Mouse (Mus musculus): ENCODE results near the gene Gnb1l. TPM values are rescaled to one million over a fixed set of nuclear protein-coding genes. Genes with fewer than 3 reads are reported as not detected.

The Gnb1l gene
- polyA plus RNA-seq, 1 experiment: 5.5 TPM

DNA sequence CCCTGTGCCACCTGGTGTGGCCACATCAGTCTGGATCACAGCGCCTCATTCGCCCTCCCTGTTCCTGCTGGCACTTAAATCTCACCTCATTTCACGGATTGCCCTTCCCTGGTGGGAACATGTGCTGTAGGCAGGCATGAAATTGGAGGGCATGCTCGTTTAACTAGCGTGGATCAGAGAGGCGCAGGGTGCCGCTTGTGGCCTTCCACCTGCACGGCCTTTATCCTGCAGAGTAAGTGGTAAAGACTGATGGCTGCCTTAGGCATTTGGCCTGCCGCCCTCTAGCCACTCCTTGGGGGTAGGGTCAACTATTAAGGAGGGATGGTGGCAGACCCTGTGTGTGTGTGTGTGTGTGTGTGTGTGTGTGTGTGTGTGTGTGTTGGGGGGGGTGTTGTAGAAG is 36.5 kb upstream of the Gnb1l start:
- Histone ChIP-seq H3K4me1 (ENCODE audit: control insufficient read depth, insufficient read depth, low read length) (peaks cover 15% of the 10 kb centered on the region), H3K4me3 (ENCODE audit: insufficient read depth, low read length) (no peak overlapping the region), H3K27ac (ENCODE audit: insufficient read depth, low read length) (no peak overlapping the region)
- no peak for TF ChIP-seq CTCF (IDR thresholded peaks at IDR 0.05; ENCODE audit: borderline replicate concordance, insufficient read depth, low read length)
- no peak for TF ChIP-seq POLR2A (IDR thresholded peaks at IDR 0.05; ENCODE audit: low read depth, low read length)

DNA sequence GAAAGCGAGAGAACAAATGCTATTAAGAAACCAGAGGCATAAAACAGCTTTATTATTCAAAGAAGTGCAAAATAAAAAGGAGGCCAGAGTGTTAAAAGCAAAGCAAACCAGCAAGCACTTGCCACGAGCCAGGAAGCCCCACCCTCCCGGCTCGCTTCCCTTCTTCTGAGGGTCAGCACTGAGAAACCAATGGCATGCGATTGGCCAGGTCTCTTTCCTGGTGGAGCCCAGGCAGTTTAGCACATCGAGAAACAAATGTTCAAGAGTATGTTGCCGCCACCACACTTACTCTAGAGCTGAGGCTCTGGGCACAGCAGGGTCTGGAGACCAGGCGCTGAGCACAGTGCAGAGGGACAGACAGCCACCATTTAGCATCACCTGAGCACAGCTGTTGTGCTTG is 35.9 kb upstream of the Gnb1l start:
- Histone ChIP-seq H3K4me3 (ENCODE audit: insufficient read depth, low read length) (no peak overlapping the region), H3K27ac (ENCODE audit: insufficient read depth, low read length) (no peak overlapping the region), H3K4me1 (ENCODE audit: control insufficient read depth, insufficient read depth, low read length) (peaks cover 15% of the 10 kb centered on the region)
- TF ChIP-seq POLR2A (IDR thresholded peaks at IDR 0.05; ENCODE audit: low read depth, low read length) (no peak), CTCF (IDR thresholded peaks at IDR 0.05; ENCODE audit: borderline replicate concordance, insufficient read depth, low read length) (no peak)

DNA sequence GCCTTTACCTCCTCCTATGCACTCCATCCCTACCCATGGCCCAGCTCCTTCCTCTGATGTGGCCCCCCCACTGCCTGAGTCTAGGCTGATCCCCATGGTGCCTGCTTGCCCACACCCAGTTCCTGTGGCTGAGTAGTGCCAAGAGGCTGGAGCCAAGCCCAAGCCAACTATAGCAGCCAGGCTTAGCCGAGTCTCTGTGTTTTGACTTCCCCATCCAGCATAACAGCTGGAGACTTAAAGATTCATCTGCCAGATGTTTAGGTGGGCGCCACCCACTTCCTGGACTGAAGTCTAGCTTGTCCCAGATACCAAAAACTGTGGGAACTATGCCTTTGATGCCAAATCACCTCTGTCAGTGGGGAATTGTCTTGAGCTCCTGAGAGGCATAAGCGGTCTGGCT is 34.2 kb upstream of the Gnb1l start:
- Histone ChIP-seq H3K4me3 (ENCODE audit: insufficient read depth, low read length) (no peak overlapping the region), H3K4me1 (ENCODE audit: control insufficient read depth, insufficient read depth, low read length) (peaks cover 9% of the 10 kb centered on the region), H3K27ac (ENCODE audit: insufficient read depth, low read length) (no peak overlapping the region)
- TF ChIP-seq POLR2A (IDR thresholded peaks at IDR 0.05; ENCODE audit: low read depth, low read length) (no peak), CTCF (IDR thresholded peaks at IDR 0.05; ENCODE audit: borderline replicate concordance, insufficient read depth, low read length) (no peak)

DNA sequence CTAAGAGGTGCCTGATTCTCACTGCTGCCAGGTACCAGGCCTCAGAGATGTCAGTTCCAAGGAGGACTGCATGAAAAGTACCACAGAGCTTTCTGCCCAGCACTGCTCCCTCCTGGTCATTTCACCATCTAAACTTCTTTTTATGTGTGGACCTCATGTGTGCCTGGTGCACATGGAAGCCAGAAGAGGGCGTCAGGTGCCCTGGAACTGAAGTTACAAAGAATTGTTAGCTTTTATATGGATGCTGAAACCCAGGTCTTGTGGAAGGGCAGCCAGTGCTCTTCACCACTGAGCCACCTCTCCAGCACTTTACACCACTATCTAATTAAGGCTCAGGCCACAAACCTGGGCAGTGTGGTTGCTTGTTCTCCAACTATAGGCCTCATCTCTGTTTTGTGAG is 27.7 kb upstream of the Gnb1l start:
- H3K4me1 ChIP-seq (ENCODE audit: control insufficient read depth, insufficient read depth, low read length): peaks cover 11% of the 10 kb centered on the region
- TF ChIP-seq POLR2A (IDR thresholded peaks at IDR 0.05; ENCODE audit: low read depth, low read length) (no peak), CTCF (IDR thresholded peaks at IDR 0.05; ENCODE audit: borderline replicate concordance, insufficient read depth, low read length) (no peak)
- no peak overlapping the region for H3K4me3 ChIP-seq (ENCODE audit: insufficient read depth, low read length)
- H3K27ac ChIP-seq (ENCODE audit: insufficient read depth, low read length): no peak overlapping the region

DNA sequence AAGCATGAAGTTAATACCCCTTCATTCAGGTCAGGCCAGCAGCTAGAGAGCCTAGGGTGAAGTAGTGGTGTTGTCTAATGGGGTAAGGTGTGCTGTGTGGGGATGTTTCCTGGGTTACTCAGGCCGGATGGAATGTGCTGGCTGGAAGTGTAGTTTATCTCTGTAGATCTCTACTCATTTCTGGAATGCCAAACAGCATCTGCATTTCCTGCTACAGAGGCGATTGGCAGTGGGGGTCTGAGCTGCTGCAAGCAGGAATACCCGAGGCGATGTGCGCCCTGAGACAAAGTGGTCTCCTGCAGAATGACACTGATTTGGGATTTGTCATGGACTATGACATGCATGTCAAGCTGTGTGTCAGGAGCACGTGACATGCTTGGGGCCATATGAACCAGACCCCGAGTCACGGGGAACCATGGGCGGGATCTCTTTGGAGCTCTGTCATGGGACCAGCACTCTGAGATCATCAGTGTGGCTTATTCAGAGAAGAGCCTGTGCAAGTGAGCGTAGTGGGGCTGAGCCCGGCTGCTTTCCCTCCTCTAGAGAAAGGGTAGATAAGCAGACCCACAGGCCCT is 27.0 kb upstream of the Gnb1l start:
- TF ChIP-seq CTCF (IDR thresholded peaks at IDR 0.05; ENCODE audit: borderline replicate concordance, insufficient read depth, low read length) (no peak), POLR2A (IDR thresholded peaks at IDR 0.05; ENCODE audit: low read depth, low read length) (no peak)
- Histone ChIP-seq H3K27ac (ENCODE audit: insufficient read depth, low read length) (no peak overlapping the region), H3K4me1 (ENCODE audit: control insufficient read depth, insufficient read depth, low read length) (peaks cover 11% of the 10 kb centered on the region), H3K4me3 (ENCODE audit: insufficient read depth, low read length) (no peak overlapping the region)

DNA sequence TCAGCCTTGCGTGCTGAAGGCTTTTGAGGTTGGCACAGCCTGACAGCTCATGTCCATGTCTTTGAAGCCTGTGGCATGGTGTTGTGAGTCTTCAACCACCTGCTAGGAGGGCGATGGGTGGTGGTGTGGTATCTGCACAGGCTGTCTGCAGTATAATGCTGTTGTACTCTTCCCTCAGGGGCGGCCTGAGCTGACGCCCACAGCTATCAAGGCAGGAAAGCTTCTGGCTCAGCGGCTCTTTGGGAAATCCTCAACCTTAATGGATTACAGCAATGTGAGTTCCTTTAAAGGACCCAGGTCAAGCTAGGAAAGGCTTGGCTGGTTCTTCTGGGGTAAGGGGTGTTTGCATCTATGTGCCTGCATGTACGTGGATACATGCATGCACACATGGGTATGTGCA is 26.5 kb upstream of the Gnb1l start:
- TF ChIP-seq POLR2A (IDR thresholded peaks at IDR 0.05; ENCODE audit: low read depth, low read length) (no peak), CTCF (IDR thresholded peaks at IDR 0.05; ENCODE audit: borderline replicate concordance, insufficient read depth, low read length) (no peak)
- Histone ChIP-seq H3K27ac (ENCODE audit: insufficient read depth, low read length) (no peak overlapping the region), H3K4me1 (ENCODE audit: control insufficient read depth, insufficient read depth, low read length) (peaks cover 11% of the 10 kb centered on the region), H3K4me3 (ENCODE audit: insufficient read depth, low read length) (no peak overlapping the region)

DNA sequence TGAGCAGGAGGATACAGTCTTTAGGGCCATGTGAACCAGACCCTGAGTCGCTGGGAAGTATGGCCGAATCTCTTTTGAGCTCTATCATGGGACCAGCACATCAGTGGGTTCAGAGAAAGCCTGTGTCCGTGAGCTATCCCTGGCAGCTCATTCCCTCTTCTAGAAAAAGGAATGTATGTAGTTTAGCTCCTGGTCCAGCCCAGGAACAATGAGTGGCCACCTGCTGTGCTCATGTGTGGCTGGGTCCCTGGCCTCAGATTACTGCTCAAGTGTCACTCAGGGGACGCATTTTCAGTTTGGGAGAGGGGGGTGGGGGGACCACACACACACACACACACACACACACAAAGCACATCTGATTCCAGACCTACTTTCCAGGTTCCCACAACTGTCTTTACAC is 26.1 kb upstream of the Gnb1l start:
- no peak overlapping the region for H3K27ac ChIP-seq (ENCODE audit: insufficient read depth, low read length)
- no peak for TF ChIP-seq CTCF (IDR thresholded peaks at IDR 0.05; ENCODE audit: borderline replicate concordance, insufficient read depth, low read length)
- no peak for TF ChIP-seq POLR2A (IDR thresholded peaks at IDR 0.05; ENCODE audit: low read depth, low read length)
- peaks cover 11% of the 10 kb centered on the region for H3K4me1 ChIP-seq (ENCODE audit: control insufficient read depth, insufficient read depth, low read length)
- H3K4me3 ChIP-seq (ENCODE audit: insufficient read depth, low read length): no peak overlapping the region

DNA sequence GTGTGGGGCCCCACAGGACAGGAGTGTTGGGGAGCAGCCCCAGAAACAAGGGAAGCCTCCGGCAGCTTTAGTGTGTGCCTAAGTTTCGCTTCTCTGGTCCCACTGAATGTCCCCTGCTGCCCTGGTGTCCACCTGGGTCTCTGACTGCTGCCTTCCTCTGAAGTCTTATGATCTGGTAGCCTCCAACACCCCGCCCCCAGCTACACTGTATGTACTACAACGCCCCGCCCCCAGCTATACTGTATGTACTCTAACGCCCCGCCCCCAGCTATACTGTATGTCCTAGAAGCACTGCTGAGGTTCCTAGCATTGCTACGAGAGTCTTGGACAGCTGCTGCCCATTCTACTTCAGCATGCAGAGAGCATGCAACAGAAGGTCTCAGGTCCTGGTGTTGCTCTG is 25.5 kb upstream of the Gnb1l start:
- Histone ChIP-seq H3K4me3 (ENCODE audit: insufficient read depth, low read length) (no peak overlapping the region), H3K4me1 (ENCODE audit: control insufficient read depth, insufficient read depth, low read length) (peaks cover 11% of the 10 kb centered on the region), H3K27ac (ENCODE audit: insufficient read depth, low read length) (no peak overlapping the region)
- no peak for TF ChIP-seq POLR2A (IDR thresholded peaks at IDR 0.05; ENCODE audit: low read depth, low read length)
- no peak for TF ChIP-seq CTCF (IDR thresholded peaks at IDR 0.05; ENCODE audit: borderline replicate concordance, insufficient read depth, low read length)

DNA sequence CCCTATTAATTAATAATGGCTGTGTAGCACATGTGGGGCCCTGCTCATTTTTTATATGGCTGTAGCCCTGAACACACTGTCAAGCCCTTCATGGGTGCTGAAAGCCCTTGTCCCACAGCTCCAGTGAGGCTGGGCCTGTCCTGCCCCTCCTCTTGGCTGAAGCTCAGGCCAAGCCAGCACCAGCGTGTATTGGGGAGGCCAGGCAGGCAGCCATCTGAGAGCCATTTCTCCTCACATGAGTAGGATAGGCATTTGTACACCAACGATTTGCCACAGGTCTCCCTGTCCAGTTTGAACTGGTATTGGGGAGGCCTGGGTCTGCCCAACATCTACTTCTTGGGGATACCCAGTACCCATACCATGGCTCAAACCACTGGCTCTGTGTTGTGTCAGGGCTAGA is 24.5 kb upstream of the Gnb1l start:
- Histone ChIP-seq H3K27ac (ENCODE audit: insufficient read depth, low read length) (no peak overlapping the region), H3K4me1 (ENCODE audit: control insufficient read depth, insufficient read depth, low read length) (peaks cover 11% of the 10 kb centered on the region), H3K4me3 (ENCODE audit: insufficient read depth, low read length) (no peak overlapping the region)
- TF ChIP-seq POLR2A (IDR thresholded peaks at IDR 0.05; ENCODE audit: low read depth, low read length) (no peak), CTCF (IDR thresholded peaks at IDR 0.05; ENCODE audit: borderline replicate concordance, insufficient read depth, low read length) (no peak)

DNA sequence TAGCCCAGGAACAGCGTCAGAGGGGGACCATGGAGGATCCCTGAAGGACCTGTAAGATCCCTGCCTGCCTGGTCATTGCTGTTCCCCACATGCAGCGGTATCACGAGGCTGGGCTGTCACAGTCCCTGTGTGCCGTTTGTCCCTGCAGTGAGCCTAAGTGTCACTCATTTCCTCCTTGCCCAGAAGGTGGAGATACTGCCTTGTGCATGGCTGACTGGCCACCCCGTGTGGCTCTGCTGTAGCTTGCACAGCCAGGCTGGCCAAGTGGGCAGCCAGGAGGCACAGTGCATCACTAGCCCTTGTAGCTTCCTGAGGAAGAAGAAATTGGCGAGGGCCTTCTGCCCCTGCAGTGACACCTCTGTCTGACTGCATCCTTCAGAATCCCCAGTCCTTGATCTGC is 20.5 kb upstream of the Gnb1l start:
- no peak; the same call in 1 of the 2 replicates for TF ChIP-seq CTCF (IDR thresholded peaks at IDR 0.05; ENCODE audit: borderline replicate concordance, insufficient read depth, low read length)
- TF ChIP-seq POLR2A (IDR thresholded peaks at IDR 0.05; ENCODE audit: low read depth, low read length): no peak
- no peak overlapping the region for H3K27ac ChIP-seq (ENCODE audit: insufficient read depth, low read length)
- no peak overlapping the region for H3K4me3 ChIP-seq (ENCODE audit: insufficient read depth, low read length)
- no peaks in the 10 kb centered on the region for H3K4me1 ChIP-seq (ENCODE audit: control insufficient read depth, insufficient read depth, low read length)

DNA sequence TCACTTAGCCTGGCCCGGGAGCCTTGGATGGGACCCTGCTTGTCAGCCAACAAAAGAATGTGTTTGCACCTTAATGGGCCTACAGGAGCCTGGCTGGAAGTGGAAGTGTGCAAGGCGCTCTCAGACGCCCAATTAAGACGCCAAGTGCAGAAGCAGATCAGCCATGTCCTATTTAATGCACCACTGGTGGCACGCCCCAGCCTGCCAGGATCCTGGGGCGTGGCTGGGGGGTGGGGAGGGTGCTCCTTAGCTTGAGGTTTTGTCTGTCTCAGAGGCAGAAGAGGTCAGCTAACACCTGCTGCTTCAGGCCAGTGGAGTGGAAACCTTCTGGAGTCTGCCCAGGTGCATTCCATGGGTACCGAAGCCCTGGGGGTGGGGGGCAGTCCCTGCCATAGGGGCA is 18.8 kb upstream of the Gnb1l start:
- TF ChIP-seq CTCF (IDR thresholded peaks at IDR 0.05; ENCODE audit: borderline replicate concordance, insufficient read depth, low read length) (no peak), POLR2A (IDR thresholded peaks at IDR 0.05; ENCODE audit: low read depth, low read length) (no peak)
- no peak overlapping the region for H3K4me3 ChIP-seq (ENCODE audit: insufficient read depth, low read length)
- no peaks in the 10 kb centered on the region for H3K4me1 ChIP-seq (ENCODE audit: control insufficient read depth, insufficient read depth, low read length)
- no peak overlapping the region for H3K27ac ChIP-seq (ENCODE audit: insufficient read depth, low read length)
